Mouse (Mus musculus): Measurements from ENCODE around the gene Cyp2r1. TPM values are rescaled to one million over a fixed set of nuclear protein-coding genes. Genes with fewer than 3 reads are reported as not detected.

The Cyp2r1 gene
- polyA plus RNA-seq, 1 experiment from 2014 or later = 0.99 TPM

Other genes starting within 250 kb of the Cyp2r1 start
- gene Pde3b, start 147.7 kb downstream of the Cyp2r1 start, polyA plus RNA-seq (2016; fragmentation: Nextera tagmentation; extraction: Ambion mirVana) = 7.5 and 7.8 TPM in 2 replicates
- 1.0 TPM in 1 of 2 replicates, not detected in the other for gene Calca, start 73.4 kb upstream of the Cyp2r1 start, polyA plus RNA-seq (2016; fragmentation: Nextera tagmentation; extraction: Ambion mirVana)
- gene Calcb, start 155.7 kb upstream of the Cyp2r1 start, polyA plus RNA-seq (2016; fragmentation: Nextera tagmentation; extraction: Ambion mirVana) = not detected in 2 replicates
- 0.08 and 0.85 TPM in 2 replicates for gene Insc, start 180.7 kb upstream of the Cyp2r1 start, polyA plus RNA-seq (2016; fragmentation: Nextera tagmentation; extraction: Ambion mirVana)